Mouse (Mus musculus): ENCODE measurements around the gene Gm7534.
"Not testable (repeated sequence)": the region's sequence is repeated elsewhere in the genome, so short reads cannot be mapped to it uniquely, and the experiment has no call there.

The Gm7534 gene

DNA sequence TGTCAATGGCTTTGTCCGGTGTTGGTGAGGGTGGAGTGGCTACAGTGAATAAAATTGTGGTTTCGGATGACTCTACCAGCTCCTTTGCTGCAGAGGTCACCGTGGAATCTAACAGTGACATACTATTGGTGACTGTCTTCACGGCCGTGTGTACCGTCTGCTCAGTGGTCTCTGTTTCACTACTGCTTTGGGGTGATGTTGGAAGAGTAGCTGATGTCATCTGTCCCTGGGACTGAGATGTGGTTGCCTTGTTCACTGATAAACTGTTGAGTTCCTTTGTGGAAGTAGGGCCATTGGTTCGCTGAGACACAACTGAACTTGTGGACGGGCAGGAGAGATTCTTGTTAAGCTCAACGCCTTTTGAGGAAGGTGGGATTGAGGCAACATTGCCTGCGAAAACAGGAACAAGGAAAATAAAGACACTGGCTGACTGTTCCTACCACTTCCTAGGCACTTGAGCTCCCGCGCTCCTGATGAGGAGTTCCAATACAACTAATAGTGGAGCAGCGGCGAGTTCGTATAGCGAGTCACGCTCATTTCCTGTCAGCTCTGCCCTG, 614 bp upstream of the Gm7534 start:
- DNase-seq (ENCODE audit: low spot score): no peak

DNA sequence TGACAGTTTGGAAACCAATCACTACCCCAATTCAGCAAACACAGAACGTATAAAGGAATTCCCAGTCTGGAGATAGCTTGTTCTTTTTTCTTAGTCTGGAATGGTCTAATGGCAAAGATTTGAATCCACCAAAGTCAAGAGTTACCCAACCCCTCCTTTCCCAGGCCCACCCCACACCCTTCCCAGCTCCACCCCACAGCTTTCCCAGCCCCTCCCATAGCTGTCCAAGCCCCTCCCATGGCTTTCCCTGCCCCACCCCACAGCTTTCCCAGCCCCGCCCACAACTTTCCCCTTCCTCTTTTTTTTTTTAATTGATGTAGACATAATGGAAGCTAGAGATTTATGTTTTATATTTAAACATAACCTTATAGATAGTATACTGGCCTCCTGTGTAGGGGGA, 3.4 kb downstream of the Gm7534 start:
- DNase-seq (ENCODE audit: low spot score): no peak

DNA sequence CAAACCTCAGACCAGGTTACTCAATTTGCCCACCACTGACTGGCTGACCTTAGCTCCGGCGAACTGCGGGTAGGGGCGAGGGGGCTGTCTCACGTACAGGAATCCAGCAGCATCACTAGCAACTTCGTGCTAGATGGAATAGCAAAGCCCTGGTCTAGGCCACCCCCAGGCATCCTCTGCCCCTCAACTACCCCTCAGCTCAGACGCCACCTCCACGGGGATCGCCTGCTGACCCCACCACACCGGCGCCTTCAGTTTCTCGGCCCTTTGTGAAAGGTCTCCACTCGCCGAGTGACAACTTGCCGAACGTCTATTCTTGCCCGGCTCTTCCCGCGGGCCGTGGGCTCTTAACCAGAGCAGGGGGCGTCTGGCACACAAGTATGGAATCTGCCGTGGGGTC, 16.5 kb downstream of the Gm7534 start:
- DNase-seq (ENCODE audit: low spot score): peak; percentile 10

DNA sequence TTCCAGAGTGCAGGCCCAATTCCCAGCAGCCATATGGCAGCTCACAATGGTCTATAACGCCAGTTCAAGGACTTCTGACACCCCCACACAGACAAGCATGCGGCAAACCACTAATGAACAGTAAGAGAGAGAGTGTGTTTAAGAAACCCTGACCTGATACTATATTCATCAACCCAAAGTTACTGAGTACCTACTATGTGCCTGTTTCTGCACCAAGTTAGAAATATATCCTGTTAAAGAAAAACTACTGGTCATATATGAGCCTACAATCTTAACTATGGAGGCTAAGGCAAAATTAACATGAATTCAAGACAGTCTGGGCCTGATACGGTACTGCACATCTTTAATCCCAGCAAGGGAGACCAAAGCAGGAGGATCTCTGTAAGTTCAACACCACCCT, 17.2 kb downstream of the Gm7534 start:
- DNase-seq (ENCODE audit: low spot score): no peak

DNA sequence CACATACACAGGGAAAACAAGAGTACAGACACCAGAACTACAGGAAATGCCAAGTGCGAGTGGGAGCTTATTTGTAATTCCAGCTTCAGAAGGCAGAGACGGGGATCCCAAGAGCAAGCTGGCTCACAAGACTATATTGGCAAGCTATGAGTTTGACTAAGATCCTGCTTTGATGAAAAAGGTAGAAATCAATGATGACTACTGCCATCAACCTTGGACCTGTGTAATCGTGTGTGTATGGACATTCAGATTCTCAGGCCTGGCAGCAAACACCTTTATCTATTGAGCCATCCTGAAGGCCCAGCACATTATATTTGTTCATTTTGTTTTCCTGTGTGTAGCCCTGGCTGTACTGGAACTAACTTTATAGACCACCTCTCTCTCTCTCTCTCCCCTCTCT, 19.1 kb downstream of the Gm7534 start:
- DNase-seq (ENCODE audit: low spot score): no peak

DNA sequence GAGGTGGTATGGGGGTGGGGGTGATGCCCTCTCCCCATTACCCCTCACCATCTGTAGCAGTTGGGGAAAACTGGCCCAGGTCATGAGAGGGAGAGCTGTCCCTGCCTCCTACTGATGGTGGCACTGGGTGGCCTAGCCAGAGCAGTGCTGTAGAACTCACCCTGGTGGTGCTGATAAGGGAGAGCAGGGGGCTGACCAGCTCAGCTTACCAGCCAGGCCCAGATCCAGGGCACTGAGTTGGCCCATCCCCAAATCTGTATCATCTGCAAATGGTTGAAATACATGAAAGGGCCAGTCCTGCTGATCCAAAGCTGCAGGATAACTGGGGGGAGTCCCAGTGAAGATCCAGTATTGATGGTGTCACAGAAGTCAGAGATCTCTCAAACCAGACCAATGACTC, 21.0 kb downstream of the Gm7534 start:
- DNase-seq (ENCODE audit: low spot score): no peak

DNA sequence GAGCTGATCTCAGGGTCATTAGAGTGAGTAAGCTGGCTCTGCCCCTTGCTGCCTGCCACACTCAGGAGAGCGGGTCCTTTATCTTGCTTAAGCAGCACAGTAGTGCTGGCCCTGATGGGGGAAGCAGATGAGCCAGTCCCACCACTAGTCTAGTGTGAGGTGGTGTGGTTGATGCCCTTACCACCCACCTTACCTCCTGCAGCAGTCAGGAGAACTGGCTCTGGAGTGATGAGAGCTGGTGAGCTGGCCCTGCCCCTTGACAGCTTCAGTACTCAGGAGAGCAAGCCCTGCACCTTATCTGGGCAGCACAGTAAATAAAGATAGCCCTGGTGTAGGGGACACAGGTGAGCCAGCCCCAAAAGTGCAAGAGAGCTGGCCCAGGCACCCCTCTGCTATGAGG, 21.7 kb downstream of the Gm7534 start:
- no peak for DNase-seq (ENCODE audit: low spot score)

DNA sequence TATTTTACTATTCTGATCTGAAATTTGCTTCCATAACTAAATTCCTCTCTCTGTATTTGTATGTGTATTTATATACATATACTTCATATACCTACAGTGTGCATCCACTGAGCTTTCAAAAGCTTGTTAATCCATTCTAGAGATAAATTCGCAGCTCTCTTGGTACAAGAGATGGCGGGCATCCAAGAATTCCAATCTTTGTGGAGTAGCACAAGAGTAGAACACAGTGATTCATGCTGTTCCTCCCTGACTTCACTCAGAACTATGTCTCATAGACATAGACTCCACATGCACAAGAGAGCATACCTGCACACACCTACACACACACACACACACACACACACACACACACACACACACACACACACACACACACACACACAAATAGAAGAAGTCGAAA, 30.4 kb downstream of the Gm7534 start:
- no peak for DNase-seq (ENCODE audit: low spot score)

DNA sequence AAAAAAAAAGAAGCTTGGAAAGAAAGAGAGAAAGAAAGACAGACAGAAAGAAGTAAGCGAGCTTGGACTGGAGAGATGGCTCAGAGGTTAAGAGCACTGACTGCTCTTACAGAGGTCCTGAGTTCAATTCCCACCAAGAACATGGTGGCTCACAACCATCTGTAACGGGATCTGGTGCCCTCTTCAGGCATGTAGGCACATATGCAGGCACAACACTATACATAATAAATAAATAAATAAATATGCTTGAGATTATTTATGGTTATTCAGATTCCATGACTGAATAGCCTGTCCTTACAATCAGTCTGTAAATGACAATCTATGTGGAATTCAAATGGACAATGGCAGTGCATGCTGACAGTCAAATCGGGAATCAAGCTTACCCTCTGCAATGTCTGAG, 35.9 kb downstream of the Gm7534 start:
- no peak for DNase-seq (ENCODE audit: low spot score)

DNA sequence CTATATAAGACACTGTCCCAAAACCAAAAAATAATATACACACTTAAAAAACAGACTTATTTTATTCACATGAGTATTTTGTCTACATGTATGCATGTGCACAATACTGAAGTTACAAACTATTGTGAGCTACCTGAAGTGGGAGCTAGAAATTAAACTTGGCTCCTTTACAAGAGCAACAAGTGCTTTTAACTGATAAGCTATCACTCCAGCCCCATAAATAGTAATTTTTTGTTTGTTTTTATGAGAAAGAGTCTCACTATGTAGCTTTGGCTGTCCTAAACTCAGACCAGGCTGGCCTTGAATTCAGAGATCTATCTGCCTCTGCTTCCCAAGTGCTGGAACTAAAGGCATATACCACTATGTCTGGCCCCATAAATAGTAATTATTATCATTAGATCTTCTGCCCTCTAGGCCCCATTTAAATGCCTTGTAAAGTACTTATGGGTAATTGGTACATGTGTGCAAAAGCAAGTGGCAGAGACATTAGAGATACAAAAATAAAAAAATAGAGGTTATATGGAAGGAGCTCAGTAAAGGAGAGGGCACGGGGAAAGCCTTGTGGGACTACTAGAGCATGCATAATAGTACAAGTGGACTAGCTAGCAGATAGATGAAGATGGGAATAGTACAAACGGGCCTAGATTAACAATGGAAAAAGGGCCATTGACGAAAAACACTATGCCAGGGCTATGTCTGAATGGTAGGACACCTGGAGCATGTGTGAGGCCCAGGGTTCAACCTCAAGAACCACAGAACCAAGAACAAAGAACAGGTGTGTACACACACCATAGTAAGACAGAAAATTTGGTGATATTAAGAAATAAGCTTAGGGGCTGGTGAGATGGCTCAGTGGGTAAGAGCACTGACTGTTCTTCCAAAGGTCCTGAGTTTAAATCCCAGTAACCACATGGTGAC, 37.0 kb downstream of the Gm7534 start:
- no peak for DNase-seq (ENCODE audit: low spot score)

DNA sequence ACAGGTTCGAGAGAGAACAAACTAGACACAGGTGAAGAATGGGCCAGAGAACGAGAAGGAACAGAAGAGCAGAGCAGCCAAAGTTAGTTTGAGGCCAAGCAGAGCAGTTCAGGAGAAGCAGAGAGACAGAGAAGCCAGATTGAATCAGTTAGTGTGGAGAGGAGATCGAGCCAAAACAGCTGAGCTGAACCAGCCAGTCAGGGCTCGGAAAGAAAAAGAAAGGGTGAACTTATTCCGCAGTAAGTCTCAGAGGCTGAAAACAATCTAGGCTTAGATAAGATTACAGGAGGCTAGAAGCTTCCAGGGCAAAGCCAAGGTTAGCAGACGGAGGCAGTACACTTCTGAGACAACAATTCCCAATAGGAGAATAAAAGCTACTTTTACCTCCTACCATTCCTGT, 37.8 kb downstream of the Gm7534 start:
- DNase-seq (ENCODE audit: low spot score): no peak

DNA sequence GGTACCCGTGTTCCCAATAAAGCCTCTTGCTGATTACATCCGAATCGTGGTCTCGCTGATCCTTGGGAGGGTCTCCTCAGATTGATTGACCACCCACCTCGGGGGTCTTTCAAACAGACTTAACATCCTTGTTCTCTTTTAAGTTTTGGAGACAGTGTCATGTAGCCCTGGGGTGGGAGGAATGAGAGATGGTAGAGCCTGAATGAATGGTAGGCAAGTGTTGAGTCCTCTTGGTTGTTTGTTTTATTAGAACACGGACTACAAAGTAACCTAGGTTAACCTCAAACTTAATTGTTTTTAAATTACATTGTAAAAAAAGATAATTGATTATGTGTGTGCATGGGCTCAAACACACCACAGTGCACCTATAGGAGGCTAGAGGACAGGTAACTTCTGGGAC, 38.2 kb downstream of the Gm7534 start:
- no peak for DNase-seq (ENCODE audit: low spot score)

DNA sequence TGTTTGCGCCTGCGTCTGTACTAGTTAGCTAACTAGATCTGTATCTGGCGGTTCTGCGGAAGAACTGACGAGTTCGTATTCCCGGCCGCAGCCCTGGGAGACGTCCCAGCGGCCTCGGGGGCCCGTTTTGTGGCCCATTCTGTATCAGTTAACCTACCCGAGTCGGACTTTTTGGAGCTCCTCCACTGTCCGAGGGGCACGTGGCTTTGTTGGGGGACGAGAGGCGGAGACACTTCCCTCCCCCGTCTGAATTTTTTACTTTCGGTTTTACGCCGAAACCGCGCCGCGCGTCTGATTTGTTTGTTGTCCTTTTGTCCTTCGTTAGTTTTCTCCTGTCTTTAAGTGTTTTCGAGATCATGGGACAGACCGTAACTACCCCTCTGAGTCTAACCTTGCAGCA, 42.7 kb downstream of the Gm7534 start:
- DNase-seq (ENCODE audit: low spot score): peak; percentile 40

DNA sequence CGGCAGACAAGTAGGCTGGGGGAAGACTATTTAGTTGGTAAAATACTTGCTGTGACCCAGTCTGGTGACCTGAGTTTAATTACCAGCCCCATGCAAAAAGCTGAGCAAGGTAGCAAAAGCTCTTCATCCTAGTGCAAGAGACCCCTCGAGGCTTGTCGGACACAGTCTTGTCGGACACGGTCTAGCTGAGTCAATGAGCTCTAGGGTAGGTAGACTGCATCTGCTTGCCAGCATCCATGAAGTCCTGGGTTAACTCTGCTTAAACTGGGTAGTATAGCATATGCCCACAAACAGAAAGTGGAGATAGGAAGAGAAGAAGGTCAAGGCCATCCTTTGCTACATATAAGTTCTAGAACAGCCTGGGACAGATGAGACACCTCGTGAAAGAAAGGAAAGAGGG, 44.0 kb downstream of the Gm7534 start:
- no peak for DNase-seq (ENCODE audit: low spot score)

DNA sequence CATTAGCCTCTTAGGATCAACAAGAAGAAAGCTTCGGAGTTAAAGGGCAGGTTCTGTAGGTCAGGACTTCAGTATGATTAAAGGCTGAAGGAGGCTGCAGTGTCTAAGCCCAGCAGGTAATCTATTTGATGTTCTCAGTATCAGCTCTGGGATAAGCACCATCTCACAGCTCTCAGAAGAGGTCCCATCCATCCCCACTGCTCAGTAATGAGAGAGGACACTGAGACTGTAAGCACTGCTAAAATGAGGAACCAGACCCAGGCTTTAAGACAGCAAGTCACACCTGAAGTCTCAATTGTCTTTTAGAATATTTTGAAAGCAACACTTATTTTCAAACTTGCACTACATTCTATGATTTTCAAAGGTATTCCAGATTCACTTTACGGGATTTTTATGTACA, 45.2 kb downstream of the Gm7534 start:
- DNase-seq (ENCODE audit: low spot score): no peak

DNA sequence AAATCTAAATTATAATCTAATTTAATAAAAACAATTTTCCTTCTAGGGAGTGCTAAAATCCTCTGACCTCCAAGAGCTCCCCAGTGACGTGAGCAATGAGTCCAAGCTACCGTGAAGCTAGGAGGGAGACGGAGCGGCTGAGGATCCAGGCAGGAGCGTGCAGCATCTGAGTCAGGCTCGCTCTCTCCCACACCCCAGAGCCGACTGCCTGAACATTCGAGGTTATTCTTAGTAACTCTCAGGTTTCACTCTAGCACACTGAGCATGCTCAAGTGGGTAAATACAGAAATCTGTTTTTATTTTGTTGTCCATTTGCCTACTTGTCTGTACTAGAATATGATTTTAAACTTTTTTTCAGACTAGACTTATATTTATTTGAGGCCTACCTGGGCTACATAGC, 46.1 kb downstream of the Gm7534 start:
- DNase-seq (ENCODE audit: low spot score): no peak

DNA sequence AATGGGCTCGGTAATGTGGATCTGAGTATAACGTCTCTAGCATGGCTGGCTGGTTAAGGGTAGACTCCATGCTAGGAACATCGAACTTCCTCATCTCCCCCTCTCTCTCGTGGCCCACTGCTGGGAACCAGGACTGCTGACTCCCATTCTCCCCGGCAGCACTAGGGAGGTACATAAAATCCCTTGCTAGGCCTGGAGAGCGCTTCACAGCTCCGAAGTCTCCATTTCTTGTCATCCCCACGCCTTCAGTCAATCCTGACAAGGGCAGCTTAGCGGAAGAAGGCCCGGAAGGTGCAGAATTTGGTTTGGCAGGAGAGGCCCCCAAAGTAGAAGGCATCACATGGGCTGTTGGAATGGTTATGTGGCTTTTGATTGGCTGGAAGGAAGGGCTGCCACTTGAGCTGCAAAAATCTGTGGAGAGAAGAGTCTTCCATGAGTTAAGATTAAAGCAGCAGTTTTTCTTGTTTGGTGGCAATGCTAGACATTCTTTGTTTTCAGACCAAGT, 46.8 kb downstream of the Gm7534 start:
- DNase-seq (ENCODE audit: low spot score): no peak

DNA sequence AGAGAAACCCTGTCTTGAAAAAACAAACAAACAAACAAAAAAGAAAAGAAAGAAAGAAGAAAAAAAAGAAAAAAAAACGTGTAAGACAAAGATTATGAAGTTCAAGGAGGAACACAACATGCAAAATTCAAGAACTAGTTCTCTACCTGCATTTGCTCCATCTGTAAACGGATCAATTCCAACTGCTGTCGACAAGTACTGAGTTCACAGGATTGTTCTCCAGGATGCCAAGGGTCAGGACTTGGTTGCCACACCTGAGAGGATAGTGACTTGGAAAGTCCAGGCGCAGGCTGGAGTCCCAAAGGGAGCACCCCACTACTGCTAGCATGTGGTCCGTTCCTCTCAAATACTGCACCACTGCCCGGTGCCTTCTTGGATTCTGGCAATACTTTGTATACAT, 47.3 kb downstream of the Gm7534 start:
- DNase-seq (ENCODE audit: low spot score): no peak

DNA sequence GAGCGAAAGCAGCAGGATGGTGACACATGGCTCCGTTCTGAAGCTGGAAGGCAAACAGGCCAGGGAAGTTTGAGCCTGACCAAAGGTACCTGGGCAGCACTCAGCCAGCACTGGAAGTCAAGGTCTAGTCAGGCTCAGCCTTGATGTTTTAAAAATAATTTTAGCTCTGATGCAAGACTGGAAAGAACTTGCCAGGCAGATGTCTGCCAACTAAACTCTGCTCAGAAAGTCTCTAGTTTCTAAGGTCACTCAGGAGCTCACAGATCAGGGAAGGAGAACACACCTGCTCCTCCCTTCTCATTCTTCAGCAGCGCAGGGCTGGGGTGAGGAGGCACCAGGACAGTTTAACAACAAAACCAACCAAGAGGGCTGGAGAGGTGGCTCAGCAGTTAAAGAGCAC, 48.5 kb downstream of the Gm7534 start:
- no peak for DNase-seq (ENCODE audit: low spot score)

DNA sequence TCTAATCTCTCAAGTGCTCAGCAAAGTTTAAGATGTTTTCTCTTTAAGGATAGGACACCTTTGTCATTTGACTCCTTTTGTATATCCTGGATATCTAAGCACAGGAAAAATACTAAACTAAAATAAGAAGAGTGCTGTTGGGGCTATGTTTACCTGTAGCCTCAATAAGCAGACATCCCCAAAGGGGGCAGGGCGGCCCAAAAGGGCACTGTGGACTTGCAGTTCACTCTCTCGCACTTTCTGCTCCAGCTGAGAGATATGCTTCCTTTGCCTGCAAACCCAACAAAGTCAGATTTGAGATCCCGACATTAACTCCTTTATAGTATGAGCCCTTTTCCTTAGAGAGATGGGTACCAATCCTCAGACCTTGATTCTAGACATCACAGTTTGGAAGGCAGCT, 49.1 kb downstream of the Gm7534 start:
- no peak for DNase-seq (ENCODE audit: low spot score)

DNA sequence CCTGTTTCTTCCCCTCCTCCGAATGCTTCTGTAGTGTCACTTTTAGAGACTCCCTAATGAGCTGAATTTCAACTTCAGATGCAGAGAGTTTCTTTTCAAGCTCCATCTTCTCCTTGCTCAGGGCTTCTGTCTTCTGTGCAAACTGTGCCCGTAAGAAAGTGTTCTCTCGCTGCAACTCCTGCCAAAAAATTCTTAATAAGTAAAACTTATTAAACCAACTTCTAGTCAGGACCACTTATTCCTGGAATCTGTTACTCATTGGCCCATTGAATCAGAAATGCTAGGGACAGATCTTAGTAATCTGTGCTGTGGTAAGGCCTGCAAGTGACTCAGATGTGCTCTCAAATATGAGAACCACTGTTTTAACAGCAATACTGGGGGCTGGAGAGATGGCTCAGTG, 50.7 kb downstream of the Gm7534 start:
- DNase-seq (ENCODE audit: low spot score): no peak

DNA sequence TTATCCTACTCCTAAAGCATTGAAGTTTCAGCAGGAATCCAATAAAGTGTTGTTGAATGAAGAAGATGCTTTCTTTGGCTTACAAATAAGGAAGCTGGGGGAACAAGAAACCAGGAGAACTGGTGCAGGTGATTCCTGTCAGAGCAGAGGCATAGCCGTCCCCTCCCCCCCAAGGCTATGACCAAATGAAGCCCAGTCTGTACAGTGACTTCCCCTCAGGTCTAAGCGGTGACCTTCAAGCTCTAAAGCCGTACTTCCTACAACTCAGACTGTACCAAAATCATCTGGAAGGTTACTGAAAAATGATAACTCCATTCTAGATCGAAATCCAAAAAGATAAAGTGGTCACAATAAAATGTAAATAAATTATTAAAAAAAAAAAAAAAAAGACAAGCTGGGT, 53.4 kb downstream of the Gm7534 start:
- no peak for DNase-seq (ENCODE audit: low spot score)

DNA sequence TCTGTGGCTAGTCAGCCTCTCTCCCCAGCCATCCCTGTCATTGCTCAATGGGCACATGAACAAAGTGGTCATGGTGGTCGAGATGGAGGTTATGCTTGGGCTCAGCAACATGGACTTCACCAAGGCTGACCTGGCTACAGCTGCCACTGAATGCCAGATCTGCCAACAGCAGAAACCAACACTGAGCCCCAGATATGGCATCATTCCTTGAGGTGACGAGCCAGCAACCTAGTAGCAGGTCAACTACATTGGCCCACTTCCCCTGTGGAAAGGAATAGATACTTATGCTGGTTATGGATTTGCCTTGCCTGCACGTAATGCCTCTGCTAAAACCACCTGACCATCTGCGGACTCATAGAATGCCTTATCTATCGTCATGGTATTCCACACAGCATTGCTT, 58.5 kb downstream of the Gm7534 start:
- not testable (repeated sequence) for DNase-seq (ENCODE audit: low spot score)

All from T-cell, adult 2 months (primary cell).